Mouse (Mus musculus): ENCODE data around the gene Mab21l3. TPM values are rescaled to one million over a fixed set of nuclear protein-coding genes. Genes with fewer than 3 reads are reported as not detected.

The Mab21l3 gene
- not detected for total RNA-seq (2021)
- long read RNA-seq, experiment 1: 0 reads
- long read RNA-seq, experiment 2: 0 reads

DNA sequence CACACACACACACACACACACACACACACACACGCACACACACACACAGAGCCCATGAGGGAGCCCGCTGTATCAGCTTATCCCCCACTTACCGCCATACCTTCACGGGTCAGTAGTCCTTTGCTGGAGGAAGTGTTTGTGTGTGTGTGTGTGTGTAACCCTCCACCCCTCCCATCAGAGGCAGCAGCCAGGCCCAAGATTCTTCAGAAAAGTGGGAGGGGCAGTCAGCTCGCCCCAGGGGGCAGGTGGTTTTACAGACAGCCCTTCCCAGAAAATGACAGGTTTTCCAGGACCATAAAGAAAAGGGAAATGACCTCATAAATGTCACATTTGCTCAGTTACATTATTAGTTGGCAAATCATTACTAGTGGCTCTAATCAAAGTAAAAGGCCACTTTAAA is at the start of gene Mab21l3:
Gene Mab21l3, minus strand, starts transcription at position 144 of the 400 bp plus-strand sequence.
- no peak for DNase-seq
- intact Hi-C loops (cut with DNase I): no loop called here

DNA sequence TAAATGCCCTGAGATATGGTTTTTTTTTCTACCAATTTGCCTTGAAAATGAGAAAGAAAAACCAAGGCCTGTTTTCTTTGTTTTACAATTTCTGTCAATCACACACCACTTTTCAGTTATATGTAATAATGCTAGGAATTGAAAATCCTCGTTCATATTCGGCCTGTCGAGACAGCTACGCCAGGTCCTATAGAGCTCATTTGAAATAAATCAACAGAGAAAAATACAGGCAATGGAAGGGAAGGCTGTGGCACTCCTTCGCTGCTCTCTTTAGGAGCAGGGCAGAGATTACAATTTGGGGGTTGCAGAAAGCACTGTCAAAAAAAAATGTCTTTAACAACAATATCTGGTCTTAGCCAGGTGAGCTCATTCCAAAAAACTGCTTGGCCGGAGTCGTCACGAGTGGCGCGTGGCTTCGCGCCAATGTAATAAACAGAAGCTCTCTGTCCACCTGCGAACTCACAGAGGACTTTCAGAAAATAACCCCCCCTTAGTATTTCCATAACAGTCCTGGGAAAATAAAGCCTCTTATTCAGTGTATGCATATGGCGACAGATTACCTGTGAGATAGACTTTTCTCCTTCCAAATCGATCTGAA is 48.7 kb upstream of the Mab21l3 start:
- DNase-seq: no peak
- intact Hi-C loops (cut with DNase I): loop anchor here (5.0 to 10.0 kb wide), 2 partner anchors 165 to 347 kb away; no protein-coding TSS in a partner anchor

DNA sequence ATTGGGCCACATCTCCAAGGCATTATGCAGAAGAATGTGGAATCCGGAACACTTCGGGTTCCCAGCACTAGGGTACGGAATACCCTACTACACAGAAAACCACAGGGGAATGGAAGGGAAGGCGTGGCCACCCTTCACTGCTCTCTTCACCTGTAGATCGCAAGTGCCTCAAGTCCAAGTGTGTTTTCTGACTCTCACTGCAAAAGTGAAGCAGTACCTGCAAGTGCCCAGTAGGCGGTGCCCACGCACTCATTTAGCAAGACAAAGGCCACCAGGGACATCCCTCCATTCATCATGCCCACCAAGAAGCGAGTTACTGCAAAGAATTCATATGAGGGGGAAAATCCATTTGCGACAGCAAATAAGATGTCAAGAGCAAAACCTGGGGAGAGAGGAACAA is 48.1 kb upstream of the Mab21l3 start:
- DNase-seq: peak; percentile 69 to 78
- intact Hi-C loops (cut with DNase I): loop anchor here (5.0 to 10.0 kb wide), 2 partner anchors 165 to 348 kb away; no protein-coding TSS in a partner anchor

DNA sequence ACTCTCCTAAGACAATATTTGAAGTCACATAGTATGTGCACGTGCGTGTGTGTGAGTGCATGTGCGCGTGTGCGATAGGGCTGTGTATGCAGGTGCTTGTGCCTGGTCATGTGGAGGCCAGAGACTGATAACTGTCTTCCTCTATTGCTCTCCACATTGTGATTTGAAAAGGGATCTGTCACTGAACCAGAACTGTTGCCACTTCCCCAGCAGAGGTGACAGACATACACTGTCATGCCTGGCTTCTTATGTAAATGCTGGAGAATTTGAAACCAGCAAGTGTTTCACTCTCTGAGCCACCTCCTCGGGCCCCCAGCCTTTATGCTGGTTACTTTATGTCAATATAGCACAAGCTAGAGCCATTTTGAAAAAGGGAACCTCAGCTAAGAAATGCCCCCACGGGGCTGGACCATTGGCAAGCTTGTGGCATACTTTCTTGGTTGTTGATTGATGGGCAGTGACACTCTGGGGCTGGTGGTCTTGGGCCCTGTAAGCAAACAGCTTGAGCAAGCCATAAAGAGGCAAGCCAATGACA is 46.7 kb upstream of the Mab21l3 start:
- DNase-seq: no peak
- intact Hi-C loops (cut with DNase I): loop anchor here (5.0 to 10.0 kb wide), 2 partner anchors 167 to 349 kb away; no protein-coding TSS in a partner anchor

DNA sequence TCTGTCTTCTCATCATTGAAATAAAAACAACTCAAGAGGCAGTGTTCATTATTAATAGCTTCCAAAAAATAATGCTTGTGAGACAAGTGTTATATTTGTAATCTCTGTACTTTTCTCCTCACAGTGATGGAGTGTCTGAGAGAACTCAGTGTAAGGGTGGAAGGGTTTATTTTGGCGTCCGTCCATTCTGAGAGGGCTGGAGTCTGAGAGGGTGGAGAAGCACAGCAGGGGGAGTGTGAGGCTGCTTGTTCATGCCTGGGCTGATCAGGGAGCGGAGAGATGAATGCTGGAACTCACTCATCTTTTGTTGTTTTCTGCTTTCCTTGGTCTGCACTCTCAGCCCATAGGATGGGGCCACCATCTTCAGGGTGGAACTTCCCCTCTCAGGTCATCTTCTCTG is 36.8 kb upstream of the Mab21l3 start:
- peak; percentile 31 to 58 for DNase-seq
- intact Hi-C loops (cut with DNase I): no loop called here

DNA sequence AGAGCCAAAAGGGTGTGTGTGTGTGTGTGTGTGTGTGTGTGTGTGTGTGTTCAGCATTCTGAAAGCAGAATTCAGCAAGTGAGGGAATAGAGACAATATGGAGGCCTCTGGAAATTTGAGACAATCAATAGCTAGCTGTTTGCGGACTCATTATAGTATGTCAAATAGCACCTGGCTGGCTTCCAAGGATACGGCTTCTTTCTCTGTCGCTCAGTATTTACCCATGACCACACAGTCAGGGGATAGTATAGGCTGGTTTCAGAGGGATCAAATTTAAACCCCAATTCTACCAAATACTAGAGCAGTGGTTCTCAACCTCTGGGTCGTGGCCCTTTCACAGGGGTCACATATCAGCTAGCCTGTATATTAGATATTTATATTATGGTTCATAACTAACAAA is 36.3 kb upstream of the Mab21l3 start:
- DNase-seq: no peak
- intact Hi-C loops (cut with DNase I): no loop called here

DNA sequence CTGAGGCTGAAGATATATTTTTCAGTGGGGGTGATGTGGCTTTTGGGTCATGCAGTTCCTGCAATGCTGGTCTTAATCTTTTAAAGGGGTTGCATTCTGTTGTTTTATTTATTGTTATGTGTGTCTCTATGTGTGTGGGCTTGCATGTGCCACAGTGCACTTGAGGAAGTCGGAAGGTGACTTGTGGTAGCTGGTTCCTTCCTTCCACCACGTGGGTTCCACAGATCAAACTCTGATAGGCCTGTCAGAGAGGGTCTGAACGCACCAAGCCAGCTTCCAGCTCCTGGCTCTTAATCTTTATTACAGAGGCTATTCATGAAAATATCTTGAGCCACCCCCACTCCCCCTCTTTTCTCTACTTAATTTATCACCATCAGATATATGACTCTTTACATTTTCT is 35.1 kb upstream of the Mab21l3 start:
- intact Hi-C loops (cut with DNase I): no loop called here
- DNase-seq: no peak

DNA sequence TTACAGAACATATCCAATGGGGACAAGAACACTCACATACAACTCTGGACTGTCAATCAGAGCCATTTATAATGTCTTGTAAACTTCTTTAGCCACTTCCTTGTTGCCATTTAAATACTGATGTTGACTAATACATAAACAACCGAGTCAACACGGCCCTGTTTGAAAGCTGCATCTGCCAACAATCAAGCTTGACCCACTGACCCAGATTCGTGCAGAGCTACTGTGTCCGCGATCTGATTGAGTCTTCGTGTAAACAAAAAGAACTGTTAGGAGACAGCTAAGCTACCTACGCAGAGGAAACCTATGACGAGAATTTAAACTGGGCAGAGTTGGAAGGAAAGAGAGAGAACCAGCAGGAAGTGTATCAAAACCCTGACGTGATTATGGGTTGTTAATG is 33.0 kb upstream of the Mab21l3 start:
- intact Hi-C loops (cut with DNase I): no loop called here
- no peak for DNase-seq

DNA sequence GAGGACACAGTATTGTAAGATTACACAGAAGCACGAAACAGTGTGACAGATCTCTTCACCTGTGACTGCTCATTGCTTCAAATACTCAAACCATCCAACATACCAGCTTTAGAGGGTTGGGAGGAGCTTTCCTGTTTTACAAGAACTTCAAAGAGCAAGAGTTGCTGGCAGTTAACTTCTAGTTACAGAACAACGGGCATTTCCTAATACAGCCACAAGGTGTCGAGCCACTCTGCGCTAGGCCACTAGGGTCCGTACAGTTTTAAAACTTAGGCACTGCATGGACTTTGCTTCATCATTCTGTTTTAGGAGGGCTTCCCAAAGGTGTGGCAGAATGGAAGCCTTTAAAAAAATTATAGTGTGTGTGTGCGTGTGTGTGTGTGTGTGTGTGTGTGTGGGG is 32.1 kb upstream of the Mab21l3 start:
- intact Hi-C loops (cut with DNase I): no loop called here

DNA sequence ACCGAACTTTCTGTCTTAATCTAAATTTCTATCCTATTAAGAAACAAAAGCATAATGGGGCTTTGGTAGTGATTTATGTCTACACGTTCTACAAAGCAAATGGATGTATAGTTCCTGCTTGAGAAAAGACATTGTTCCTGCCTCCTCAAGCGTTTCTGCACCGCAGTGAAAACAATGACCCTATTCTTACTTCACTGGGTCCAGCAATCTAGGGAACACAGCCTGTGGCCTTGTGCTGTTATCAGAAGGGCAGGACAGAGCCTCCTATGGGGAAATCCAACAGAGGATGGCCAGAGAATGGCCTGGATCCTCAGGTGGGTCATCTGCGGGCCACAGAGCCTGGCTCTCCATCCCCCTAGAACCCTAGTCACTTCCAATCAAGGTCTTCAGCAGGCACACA is 29.4 kb upstream of the Mab21l3 start:
- intact Hi-C loops (cut with DNase I): no loop called here
- no peak for DNase-seq

More for the DNA sequence above, 32.1 kb upstream of the Mab21l3 start:
- DNase-seq: no peak

DNA sequence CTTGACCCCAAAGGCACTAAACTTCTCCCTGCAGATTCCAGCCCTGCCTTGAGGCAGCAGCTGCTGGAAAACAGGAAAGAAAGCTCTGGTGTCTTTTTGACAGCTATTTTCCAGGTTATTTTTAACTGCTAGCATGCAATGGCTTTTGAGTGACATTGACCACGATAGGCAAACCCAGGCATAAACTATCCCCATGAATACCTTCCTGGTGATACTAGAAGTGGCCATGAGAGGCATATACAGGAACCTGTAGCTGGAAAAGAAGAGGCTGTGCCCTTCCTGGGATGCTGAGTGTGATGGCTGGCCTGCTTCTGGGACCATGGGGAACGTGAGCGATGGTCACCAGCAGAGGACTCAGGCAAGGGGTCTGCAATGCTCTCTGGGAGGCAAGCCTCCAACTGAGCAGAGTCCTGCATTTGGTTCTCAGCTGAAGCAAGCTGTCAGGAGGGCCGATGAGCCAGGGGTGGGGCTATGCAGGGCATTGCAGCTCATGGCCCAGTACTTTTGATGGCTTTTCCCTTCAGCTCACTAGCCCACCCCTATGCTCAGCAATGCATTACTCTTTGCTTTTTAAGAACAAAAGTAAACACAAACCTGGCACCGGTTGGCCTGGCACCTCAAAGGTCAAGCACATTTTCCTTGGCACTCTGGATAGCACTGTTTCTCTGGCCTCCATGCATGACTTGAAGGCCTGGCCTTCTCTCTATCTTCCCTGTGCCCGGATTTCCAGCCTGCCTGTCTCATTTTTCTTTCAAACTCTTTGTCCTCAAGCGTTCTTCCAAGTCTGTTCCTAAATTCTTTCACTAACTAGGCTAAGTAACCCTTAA is 27.9 kb upstream of the Mab21l3 start:
- DNase-seq: no peak
- intact Hi-C loops (cut with DNase I): no loop called here

DNA sequence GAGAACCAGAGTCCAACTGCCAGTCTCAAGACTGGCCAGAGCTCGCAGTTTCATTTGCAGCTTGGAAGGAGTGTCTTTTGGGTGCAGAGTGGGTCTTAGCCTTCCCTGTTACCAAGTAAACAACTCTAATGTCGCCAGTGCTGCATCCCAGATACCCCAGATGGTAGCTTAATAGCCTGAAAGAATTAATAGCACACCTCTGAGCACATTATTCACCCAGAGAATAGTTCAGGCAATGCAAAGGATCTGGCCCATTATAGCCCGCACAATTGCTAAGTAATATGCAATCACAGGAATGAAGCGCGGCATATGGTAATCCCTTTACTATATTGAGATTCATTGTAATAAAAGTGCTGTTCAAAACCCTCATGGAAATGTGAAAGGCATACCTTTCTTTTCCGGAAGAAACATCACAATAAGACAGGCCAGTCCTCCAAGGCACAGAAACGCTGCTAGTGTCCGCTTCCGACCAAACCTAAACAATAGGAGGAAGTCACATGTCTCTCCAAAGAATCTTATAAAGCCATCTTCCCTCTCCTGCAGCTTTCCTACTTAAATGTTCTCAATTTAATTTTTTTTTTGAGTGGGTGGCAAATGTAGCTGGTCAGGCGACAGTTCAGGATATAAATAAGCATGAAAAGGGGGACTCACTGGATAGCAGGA is 26.6 kb upstream of the Mab21l3 start:
- no peak for DNase-seq
- intact Hi-C loops (cut with DNase I): no loop called here

DNA sequence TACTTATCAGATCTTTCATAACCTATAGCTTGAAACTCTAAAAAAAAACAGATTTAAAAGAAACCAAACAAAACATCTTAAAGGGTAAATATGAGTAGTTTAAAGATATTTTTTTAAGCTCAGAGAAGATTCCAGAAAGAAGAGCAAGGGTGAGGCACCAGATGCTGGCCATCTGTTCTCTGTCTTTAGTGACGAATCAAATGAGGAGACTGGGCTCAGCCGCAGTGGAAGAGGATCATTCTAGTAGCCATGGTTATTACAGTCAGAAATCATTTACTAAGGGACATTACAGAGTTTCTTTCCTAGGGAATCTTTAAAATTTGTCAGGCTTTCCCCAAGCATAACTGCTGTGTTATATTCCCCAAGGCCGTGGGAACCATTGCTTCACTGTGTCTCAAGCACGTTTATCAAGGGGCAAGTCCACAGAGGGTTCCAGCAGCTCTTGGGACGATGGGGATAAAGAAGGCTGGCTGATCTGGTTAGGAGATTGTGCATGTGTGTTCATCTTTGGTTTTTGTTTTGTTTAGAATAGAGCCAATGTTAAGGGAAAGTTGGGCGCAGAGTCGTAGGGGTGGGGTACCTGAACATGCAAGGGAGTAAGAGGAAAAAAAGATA is 24.4 kb upstream of the Mab21l3 start:
- intact Hi-C loops (cut with DNase I): no loop called here

DNA sequence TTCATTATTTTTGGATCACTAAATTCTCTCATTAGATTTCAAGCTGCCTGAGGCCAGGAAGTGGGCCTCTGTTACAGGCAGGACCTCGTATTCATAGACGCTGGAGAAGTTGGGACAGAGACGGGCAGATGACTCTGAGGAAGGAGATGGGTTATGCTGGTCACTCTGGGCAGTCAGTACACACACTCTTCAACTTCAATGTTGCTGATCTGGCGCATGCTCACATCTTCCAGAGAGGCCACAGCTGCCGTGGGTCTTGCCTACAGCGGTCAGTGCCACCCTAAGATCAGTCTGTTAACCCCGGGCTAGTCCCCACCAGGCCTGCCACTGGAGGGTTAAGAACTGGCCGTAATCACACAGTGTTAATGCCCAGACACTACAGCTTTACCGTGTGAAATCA is 23.2 kb upstream of the Mab21l3 start:
- no peak for DNase-seq
- intact Hi-C loops (cut with DNase I): no loop called here

More for the DNA sequence above, 24.4 kb upstream of the Mab21l3 start:
- DNase-seq: peak in 1 of 2 experiments; percentile 32

DNA sequence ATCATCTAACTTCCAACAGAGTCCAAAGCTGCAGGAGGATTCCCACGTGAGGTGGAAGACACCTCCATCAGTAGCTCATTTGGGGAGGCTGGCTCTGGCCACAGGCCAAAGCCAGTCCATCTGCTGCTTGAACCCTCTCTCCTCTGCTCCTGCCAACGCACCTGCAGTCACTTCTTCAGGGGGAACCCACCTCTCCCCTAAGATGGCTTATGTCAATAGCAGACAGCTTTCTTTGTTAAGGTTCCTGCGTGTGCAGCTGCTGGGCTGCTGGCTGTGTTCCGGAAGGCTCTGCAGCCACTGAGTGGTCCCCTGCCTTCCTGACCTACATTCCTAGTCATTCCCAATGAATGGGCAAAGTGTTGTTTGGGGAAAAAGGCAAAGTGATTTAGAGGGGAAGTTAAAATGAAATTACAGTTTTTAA is 18.3 kb upstream of the Mab21l3 start:
- no peak for DNase-seq
- intact Hi-C loops (cut with DNase I): no loop called here

DNA sequence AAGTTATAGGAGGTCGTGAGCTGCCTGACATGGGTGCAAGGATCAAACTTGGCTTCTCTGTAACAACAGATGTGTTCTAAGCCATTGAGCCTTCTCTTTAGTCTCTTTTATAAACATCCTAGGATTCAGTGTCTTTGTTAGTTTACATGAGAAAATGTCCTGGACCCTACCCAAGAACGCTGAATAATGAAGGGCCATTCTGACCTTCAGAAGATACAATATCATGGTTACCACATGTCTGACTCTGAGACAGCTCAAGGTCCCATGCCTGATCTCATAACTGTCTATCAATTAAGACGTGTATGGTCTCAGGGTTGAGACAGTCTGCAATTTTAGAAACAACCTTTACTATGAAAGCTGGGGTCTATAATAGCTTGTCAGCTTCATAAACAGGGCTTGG is 13.1 kb upstream of the Mab21l3 start:
- intact Hi-C loops (cut with DNase I): no loop called here
- no peak for DNase-seq

DNA sequence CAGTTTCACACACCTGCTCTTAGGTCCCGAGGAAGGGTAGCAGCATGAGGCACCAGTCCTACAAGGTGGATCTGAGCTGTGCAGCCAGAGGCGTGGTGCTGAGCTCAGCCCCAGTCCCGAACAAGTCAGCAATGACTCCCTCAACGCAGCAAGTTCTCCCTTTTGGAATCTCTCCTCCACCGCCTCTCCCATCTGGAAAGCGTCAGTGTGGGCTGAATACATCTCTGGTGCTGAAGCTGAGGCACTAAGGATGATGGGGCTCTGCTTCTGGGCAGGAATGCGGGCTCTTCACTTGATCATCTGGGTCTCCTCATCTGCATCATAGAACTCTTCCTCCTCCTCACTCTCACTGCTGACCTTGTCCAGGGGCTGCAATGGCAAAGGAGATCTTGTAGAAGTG is 11.4 kb upstream of the Mab21l3 start:
- DNase-seq: no peak
- intact Hi-C loops (cut with DNase I): no loop called here

DNA sequence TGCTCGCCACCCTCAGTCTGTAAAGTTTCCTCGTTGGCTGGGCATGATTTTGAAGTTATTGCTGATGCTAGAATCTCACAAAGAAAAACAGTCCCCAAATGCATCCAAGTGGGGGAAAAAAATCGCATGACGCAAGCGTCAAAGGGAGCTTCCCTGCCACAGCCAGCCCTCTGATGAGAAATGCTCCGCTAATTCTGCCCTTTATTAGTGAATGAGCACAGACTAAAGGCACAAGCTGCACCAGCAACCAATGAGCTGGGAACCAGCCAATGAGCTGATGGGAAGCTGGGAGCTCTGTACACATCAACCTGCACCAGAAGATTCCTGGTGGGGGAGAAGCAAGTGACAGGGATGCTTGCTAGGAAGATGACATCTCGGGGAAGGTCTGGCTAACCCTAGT is 11.0 kb upstream of the Mab21l3 start:
- DNase-seq: no peak
- intact Hi-C loops (cut with DNase I): no loop called here

DNA sequence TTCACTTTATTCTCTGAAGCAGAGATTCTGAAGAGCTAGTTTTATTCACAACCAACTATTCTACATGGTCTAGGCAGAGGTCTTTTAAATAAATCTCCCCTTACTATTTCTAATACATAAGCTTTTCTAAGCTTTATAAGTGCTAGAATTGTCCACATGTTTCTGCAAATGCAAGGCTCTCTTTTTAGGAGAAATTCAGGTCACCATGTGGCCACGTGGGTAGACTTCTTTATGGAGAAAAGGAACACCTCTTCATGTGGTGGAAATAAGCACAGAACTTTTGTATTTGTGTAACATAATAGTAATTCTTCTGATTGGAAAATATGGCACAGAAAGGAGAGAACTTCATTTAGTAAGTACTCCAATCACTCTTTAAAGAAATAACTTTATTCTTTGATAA is 5.3 kb upstream of the Mab21l3 start:
- intact Hi-C loops (cut with DNase I): no loop called here
- DNase-seq: no peak

DNA sequence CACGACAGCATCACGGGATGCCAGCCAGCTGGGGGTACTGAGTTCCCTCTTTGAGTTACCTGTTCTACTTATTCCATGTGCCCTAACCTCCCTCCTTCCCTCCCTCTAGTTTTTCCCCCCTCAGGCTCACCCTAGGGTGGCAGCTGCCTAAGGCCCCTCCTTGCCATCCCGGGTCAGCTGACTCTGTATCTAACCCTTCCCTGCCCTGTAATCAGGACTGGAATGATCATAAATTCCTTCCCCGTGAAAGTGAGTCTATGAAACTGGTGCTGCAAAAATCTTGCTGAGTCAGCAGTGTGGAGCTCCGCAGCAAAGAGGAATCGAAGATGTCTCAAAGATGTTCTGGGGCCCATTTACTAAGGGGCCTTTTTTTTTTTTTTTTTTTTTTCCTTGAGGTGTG is 2.6 kb upstream of the Mab21l3 start:
- intact Hi-C loops (cut with DNase I): no loop called here

DNA sequence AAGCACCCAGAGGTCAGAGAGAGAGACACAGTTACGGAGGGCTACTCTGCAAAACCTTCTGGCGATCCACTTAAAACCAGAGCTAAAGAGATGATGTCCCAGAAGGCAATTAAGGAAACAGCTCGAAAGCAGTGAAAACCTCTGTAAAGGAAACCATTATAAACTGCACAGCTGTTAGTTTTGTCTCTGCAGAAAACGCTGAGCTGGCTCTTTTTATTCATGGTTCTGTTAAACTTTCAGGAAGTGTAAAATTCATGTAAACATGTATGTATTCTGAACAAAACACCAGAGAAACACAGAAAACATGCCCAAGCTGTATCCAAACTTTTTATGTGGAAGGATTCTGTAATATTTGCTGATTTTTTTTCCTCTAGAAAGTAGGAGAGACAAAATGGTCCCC is 2.7 kb downstream of the Mab21l3 start:
- intact Hi-C loops (cut with DNase I): no loop called here
- no peak for DNase-seq

More for the DNA sequence above, 2.6 kb upstream of the Mab21l3 start:
- DNase-seq: no peak
